Mouse (Mus musculus) kidney, embryonic 15.5 days (tissue): ENCODE results near the gene Gbf1. TPM values are rescaled to one million over a fixed set of nuclear protein-coding genes. Genes with fewer than 3 reads are reported as not detected.
"Not testable (repeated sequence)": the region's sequence is repeated elsewhere in the genome, so short reads cannot be mapped to it uniquely, and the experiment has no call there.

Experiments
- ATAC-seq: fragments of 200-750 bp; cut with Nextera tagmentation; replicated peaks from 2 replicates; pipeline ENCODE4 v1.8.0; 2017; ENCODE audit warnings: moderate TSS enrichment; ENCODE audit not compliant: low FRiP score
- H3K27ac ChIP-seq: fragments of 300-500 bp; sonication (generic); 2 replicates; pipeline ENCODE4 v1.5.1; 2015; ENCODE audit warnings: mild to moderate bottlenecking, inconsistent platforms
- H3K27me3 ChIP-seq: fragments of 300-500 bp; sonication (generic); 2 replicates; pipeline ENCODE4 v1.6.1; 2015; ENCODE audit warnings: inconsistent platforms
- H3K36me3 ChIP-seq: fragments of 300-500 bp; sonication (generic); 2 replicates; pipeline ENCODE4 v1.6.1; 2015; ENCODE audit warnings: inconsistent platforms
- H3K4me1 ChIP-seq: fragments of 300-500 bp; sonication (generic); 2 replicates; pipeline ENCODE4 v1.6.1; 2015; ENCODE audit warnings: inconsistent platforms
- H3K4me2 ChIP-seq: fragments of 300-500 bp; sonication (generic); 2 replicates; pipeline ENCODE4 v1.6.1; 2015; ENCODE audit warnings: moderate library complexity, mild to moderate bottlenecking, inconsistent platforms
- H3K4me3 ChIP-seq: fragments of 300-500 bp; sonication (generic); replicated peaks from 2 replicates; pipeline ENCODE4 v1.5.1; 2015; ENCODE audit warnings: mild to moderate bottlenecking, inconsistent platforms
- H3K9ac ChIP-seq: fragments of 300-500 bp; sonication (generic); 2 replicates; pipeline ENCODE4 v1.6.1; 2015; ENCODE audit warnings: mild to moderate bottlenecking, inconsistent platforms
- H3K9me3 ChIP-seq: fragments of 300-500 bp; sonication (generic); replicated peaks from 2 replicates; pipeline ENCODE4 v1.6.1; 2016; ENCODE audit warnings: inconsistent platforms
- WGBS: fragments of 180-500 bp; shearing (Covaris S2); methylation state at CpG from one replicate; pipeline ENCODE4 v1.1.7; 2015; ENCODE audit warnings: mixed read lengths; 5-methylcytosine and 5-hydroxymethylcytosine counted together
- polyA plus RNA-seq: library from polyadenylated mRNA; unstranded; fragments of >200 nt; fragmentation: Nextera tagmentation; extraction: Ambion mirVana; gene quantifications from 2 replicates; pipeline ENCODE4 v1.2.1, GENCODE M21; 2015

Gbf1 gene
- polyA plus RNA-seq: 50.7 and 51.0 TPM in 2 replicates

GRCm38 (mm10) chr19:46152127-46152803, at the start of gene Gbf1:
TSS of gene Gbf1 (plus strand) at chr19:46152509.
- H3K27me3 ChIP-seq: peaks cover 39% of the 10 kb centered on the region
- H3K4me1 ChIP-seq: peaks cover 35% of the 10 kb centered on the region
- WGBS: under 1% methylated on average over 37 of the region's 37 CpGs
- no peaks in the 10 kb centered on the region for H3K36me3 ChIP-seq
- peak within 1 kb of the TSS; percentile 88 for H3K4me3 ChIP-seq
- peak within 1 kb of the TSS; percentile 65 for H3K9ac ChIP-seq
- H3K4me2 ChIP-seq: peak within 1 kb of the TSS; percentile 83
- H3K27ac ChIP-seq: peak within 1 kb of the TSS; percentile 41; the same call in 1 of the 2 replicates
- ATAC-seq: peak; percentile 98
- H3K9me3 ChIP-seq: no peaks in the 10 kb centered on the region

DNA sequence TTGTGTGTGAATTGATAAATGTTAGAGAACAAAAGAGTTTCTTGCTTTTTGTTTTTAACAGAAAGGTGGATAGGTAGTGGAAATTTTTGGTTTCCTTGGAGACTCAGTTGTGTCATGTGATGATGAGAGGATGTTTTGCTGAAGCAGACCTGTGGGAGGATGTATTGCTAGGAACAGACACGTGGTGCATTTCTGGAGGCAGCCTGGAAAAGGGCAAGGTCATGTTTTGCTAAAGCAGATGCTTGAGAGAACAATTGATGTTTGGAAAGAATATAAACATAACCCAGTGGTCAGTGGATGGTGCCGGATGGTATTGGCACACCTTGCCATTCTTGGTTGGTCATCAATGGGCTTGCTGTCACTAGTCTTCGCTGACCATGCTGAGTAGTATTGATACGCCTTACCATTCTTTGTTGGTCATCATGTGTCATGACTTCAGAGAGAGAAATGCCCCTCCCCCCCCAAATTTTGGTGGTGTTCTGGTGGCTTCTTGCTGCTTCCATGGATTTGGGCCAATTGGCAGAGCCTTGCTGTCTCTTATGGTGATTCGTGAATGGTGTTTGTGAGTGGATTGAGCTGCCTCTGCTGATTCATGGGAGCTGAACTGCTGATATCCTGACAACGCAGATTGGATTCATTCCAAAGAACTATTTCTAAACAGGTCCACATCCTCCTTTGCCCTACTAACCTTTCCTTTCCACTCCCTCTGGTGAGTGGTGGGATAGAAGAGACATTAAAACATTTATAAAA, 48.7 kb upstream of the Gbf1 start:
- no peak overlapping the region for H3K4me3 ChIP-seq
- WGBS: 70% methylated on average over 6 of the region's 6 CpGs
- ATAC-seq: no peak
- H3K9me3 ChIP-seq: no peaks in the 10 kb centered on the region
- no peaks in the 10 kb centered on the region for H3K4me1 ChIP-seq
- no peaks in the 10 kb centered on the region for H3K36me3 ChIP-seq
- no peaks in the 10 kb centered on the region for H3K27me3 ChIP-seq
- H3K4me2 ChIP-seq: no peak overlapping the region
- no peak overlapping the region for H3K9ac ChIP-seq
- no peak overlapping the region for H3K27ac ChIP-seq

GRCm38 (mm10) chr19:46104187-46104557, 48.1 kb upstream of the Gbf1 start:
- Histone ChIP-seq H3K27me3 (no peaks in the 10 kb centered on the region), H3K9me3 (no peaks in the 10 kb centered on the region), H3K36me3 (no peaks in the 10 kb centered on the region), H3K27ac (no peak overlapping the region), H3K4me1 (no peaks in the 10 kb centered on the region), H3K9ac (no peak overlapping the region), H3K4me2 (no peak overlapping the region), H3K4me3 (no peak overlapping the region)
- ATAC-seq: no peak
- WGBS: 60% methylated on average over 2 of the region's 2 CpGs

- no peak overlapping the region for H3K9ac ChIP-seq
- no peak for ATAC-seq
- 78% methylated on average over 2 of the region's 2 CpGs for WGBS
Measured at GRCm38 (mm10) chr19:46110214-46110613, 42.1 kb upstream of the Gbf1 start.

DNA sequence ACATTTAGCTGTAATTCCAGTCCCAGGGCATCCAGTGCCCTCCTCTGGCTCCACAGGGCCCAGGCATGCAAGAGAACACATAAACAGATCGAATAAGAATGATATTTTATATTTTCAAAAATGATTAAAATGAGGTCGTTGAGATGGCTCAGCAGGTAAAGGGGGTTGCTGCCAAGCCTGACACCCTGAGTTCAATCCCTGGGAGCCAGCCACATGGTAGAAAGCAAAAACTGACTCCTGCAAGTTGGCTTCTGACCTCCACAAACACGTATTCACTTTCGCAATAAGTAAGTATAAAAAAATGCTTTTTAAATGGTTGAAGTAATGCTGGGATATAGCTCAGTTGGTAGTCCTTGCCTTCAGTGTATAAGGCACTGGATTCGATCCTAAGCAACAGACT, 41.5 kb upstream of the Gbf1 start:
- no peaks in the 10 kb centered on the region for H3K36me3 ChIP-seq
- WGBS: 86% methylated on average over 5 of the region's 5 CpGs
- H3K4me3 ChIP-seq: no peak overlapping the region
- H3K9ac ChIP-seq: no peak overlapping the region
- no peak overlapping the region for H3K4me2 ChIP-seq
- H3K27me3 ChIP-seq: no peaks in the 10 kb centered on the region
- no peaks in the 10 kb centered on the region for H3K4me1 ChIP-seq
- ATAC-seq: no peak
- no peaks in the 10 kb centered on the region for H3K9me3 ChIP-seq
- no peak overlapping the region for H3K27ac ChIP-seq

More at GRCm38 (mm10) chr19:46110214-46110613, 42.1 kb upstream of the Gbf1 start:
- Histone ChIP-seq H3K4me2 (no peak overlapping the region), H3K4me3 (no peak overlapping the region), H3K36me3 (no peaks in the 10 kb centered on the region), H3K4me1 (no peaks in the 10 kb centered on the region), H3K27ac (no peak overlapping the region), H3K9me3 (no peaks in the 10 kb centered on the region), H3K27me3 (no peaks in the 10 kb centered on the region)

DNA sequence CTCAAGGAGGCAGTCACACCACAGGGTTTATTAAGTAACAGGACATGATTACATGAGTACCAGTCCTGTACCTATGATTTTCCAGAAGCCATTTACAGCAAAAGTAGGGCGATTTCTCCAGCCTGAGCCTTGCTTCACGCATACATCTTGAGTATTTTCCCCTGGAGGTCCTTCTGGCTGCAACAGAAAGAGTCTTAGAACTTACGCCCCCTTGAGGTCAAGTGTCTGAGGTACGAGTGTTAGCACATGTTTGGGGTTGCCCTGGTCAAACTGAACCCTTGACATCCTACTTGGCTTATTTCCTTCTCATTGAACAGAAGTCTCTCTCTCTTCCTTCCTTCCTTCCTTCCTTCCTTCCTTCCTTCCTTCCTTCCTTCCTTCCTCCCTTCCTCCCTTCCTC, 37.7 kb upstream of the Gbf1 start:
- Histone ChIP-seq H3K27me3 (no peaks in the 10 kb centered on the region), H3K4me3 (no peak overlapping the region), H3K9ac (no peak overlapping the region), H3K4me1 (no peaks in the 10 kb centered on the region), H3K9me3 (no peaks in the 10 kb centered on the region), H3K4me2 (no peak overlapping the region), H3K27ac (no peak overlapping the region), H3K36me3 (no peaks in the 10 kb centered on the region)
- no peak for ATAC-seq
- WGBS: 58% methylated on average over 4 of the region's 4 CpGs

DNA sequence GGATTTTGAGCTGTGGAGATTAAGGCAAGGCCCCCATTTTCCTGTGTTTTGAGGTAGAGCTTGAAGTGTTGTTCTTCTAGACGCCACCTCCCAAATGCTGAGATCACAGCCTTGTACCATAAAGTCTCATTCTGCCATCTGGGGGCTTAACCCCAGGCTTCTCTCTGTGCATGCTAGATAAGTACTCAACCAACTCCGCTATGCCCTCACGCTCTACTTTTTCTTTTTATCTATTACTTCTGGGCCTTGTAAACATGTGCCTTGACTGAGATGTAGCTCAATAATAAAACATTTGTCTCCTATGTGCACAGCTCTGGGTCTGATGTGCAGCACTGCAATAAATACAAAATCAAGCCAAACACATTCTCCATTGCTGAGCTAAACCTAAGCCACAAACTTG, 32.9 kb upstream of the Gbf1 start:
- Histone ChIP-seq H3K9ac (no peak overlapping the region), H3K4me1 (no peaks in the 10 kb centered on the region), H3K27me3 (no peaks in the 10 kb centered on the region), H3K9me3 (no peaks in the 10 kb centered on the region), H3K4me3 (no peak overlapping the region), H3K27ac (no peak overlapping the region), H3K4me2 (no peak overlapping the region), H3K36me3 (no peaks in the 10 kb centered on the region)
- WGBS: 92% methylated on average over 3 of the region's 3 CpGs
- no peak for ATAC-seq

DNA sequence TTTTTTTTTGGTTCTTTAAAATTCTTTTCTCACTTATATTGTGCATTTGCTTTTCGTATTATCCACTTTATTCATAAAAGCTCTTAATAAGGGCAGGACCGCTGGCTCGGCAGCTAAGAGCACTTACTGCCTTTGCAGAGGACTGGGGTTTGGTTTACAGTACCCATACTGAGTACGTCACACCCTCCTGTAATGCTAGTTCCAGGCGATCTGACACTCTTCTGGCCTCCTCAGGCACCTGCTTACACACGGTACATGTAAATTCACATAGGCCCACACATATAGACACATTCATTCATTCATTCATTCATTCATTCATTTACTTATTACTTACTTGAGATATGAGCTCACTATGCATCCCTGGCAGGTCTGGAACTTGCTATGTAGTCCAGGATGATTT, 31.4 kb upstream of the Gbf1 start:
- WGBS: 79% methylated on average over 6 of the region's 6 CpGs
- 0 out of 2 replicates have a peak, but pooled peaks cover 2% of the 10 kb centered on the region for H3K27me3 ChIP-seq
- no peak overlapping the region for H3K27ac ChIP-seq
- H3K4me3 ChIP-seq: no peak overlapping the region
- H3K9me3 ChIP-seq: no peaks in the 10 kb centered on the region
- no peak for ATAC-seq
- H3K36me3 ChIP-seq: no peaks in the 10 kb centered on the region
- no peaks in the 10 kb centered on the region for H3K4me1 ChIP-seq
- no peak overlapping the region for H3K4me2 ChIP-seq
- H3K9ac ChIP-seq: no peak overlapping the region

DNA sequence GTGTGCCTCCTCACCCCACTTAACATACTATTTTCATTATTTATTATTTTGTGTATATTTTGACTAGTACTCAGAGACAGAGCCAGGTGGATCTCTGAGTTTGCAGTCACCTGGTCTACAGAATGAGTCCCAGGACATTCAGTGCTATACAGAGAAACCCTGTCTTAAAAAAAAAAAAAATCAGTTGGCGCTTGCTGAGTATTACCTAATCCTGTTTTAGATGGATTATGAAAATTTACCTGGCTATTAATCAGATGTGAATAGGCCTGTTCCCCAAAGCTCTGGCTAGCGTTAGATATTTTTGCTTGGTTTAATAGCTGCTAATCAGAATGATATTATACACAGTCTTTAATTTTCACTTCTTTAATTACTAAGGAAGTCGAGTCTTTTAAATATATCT, 28.4 kb upstream of the Gbf1 start:
- Histone ChIP-seq H3K9ac (no peak overlapping the region), H3K4me2 (no peak overlapping the region), H3K4me3 (no peak overlapping the region), H3K36me3 (no peaks in the 10 kb centered on the region), H3K27me3 (peaks cover 20% of the 10 kb centered on the region; the same call in 1 of the 2 replicates), H3K9me3 (no peaks in the 10 kb centered on the region), H3K4me1 (no peaks in the 10 kb centered on the region), H3K27ac (no peak overlapping the region)
- 87% methylated on average over 3 of the region's 3 CpGs for WGBS
- no peak for ATAC-seq

- no peak overlapping the region for H3K4me2 ChIP-seq
- H3K27ac ChIP-seq: no peak overlapping the region
- no peaks in the 10 kb centered on the region for H3K4me1 ChIP-seq
- no peaks in the 10 kb centered on the region for H3K9me3 ChIP-seq
- H3K36me3 ChIP-seq: no peaks in the 10 kb centered on the region
- ATAC-seq: no peak
- peaks cover 23% of the 10 kb centered on the region for H3K27me3 ChIP-seq
- no peak overlapping the region for H3K4me3 ChIP-seq
- no peak overlapping the region for H3K9ac ChIP-seq
Measured at GRCm38 (mm10) chr19:46124651-46125050, 27.7 kb upstream of the Gbf1 start.

GRCm38 (mm10) chr19:46126301-46126700, 26.0 kb upstream of the Gbf1 start:
- 84% methylated on average over 4 of the region's 4 CpGs for WGBS
- Histone ChIP-seq H3K4me1 (no peaks in the 10 kb centered on the region), H3K9ac (no peak overlapping the region), H3K9me3 (no peaks in the 10 kb centered on the region), H3K4me2 (no peak overlapping the region), H3K27me3 (peaks cover 36% of the 10 kb centered on the region), H3K36me3 (no peaks in the 10 kb centered on the region), H3K4me3 (no peak overlapping the region), H3K27ac (no peak overlapping the region)
- no peak for ATAC-seq

DNA sequence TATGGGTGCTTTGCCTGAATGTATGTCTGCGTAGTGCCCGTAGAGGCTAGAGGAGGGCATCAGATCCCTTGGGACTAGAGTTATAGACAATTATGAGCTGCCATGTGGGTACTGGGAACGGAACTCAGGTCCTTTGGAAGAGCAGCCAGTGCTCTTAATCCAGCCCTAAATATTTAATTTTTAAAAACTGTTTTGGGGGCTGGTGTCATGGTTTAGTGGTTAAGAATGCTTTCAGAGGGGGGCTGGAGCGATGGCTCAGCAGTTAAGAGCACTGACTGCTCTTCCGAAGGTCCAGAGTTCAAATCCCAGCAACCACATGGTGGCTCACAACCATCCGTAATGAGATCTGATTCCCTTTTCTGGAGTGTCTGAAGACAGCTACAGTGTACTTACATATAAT, 22.6 kb upstream of the Gbf1 start:
- H3K27ac ChIP-seq, ATAC-seq, H3K4me1 ChIP-seq, H3K9ac ChIP-seq, H3K9me3 ChIP-seq, H3K4me2 ChIP-seq, H3K36me3 ChIP-seq, H3K4me3 ChIP-seq: not testable (repeated sequence)
- WGBS: 77% methylated on average over 6 of the region's 6 CpGs
- H3K27me3 ChIP-seq: peaks cover 70% of the 10 kb centered on the region
